Mouse (Mus musculus): ENCODE measurements around the gene Ctnnd1. TPM values are rescaled to one million over a fixed set of nuclear protein-coding genes. Genes with fewer than 3 reads are reported as not detected.

Gene Ctnnd1
- polyA plus RNA-seq, 1 experiment from 2014 or later = 35.7 TPM

GRCm38 (mm10) chr2:84582286-84582685 lies 68.3 kb downstream of the Ctnnd1 start:
- ATAC-seq (replicated peaks) = no peak
- 0 out of 2 replicates have a peak, but pooled peaks cover 5% of the 10 kb centered on the region for H3K36me3 ChIP-seq
- no peaks in the 10 kb centered on the region for H3K4me1 ChIP-seq
- no peak overlapping the region for H3K4me2 ChIP-seq (replicated peaks)
- H3K9me3 ChIP-seq = no peaks in the 10 kb centered on the region
- no peak overlapping the region for H3K9ac ChIP-seq (replicated peaks)
- no peaks in the 10 kb centered on the region for H3K27me3 ChIP-seq
- 89% methylated on average over 5 of the region's 5 CpGs for WGBS
- H3K4me3 ChIP-seq = no peak overlapping the region
- H3K27ac ChIP-seq (replicated peaks) = no peak overlapping the region

- WGBS = 94% methylated on average over 2 of the region's 3 CpGs
Observed at GRCm38 (mm10) chr2:84581208-84581607, 69.4 kb downstream of the Ctnnd1 start.

GRCm38 (mm10) chr2:84579311-84579710 lies 71.3 kb downstream of the Ctnnd1 start:
- ATAC-seq (replicated peaks) = no peak
- Histone ChIP-seq H3K4me2 (replicated peaks) (no peak overlapping the region), H3K27ac (replicated peaks) (no peak overlapping the region), H3K4me1 (no peaks in the 10 kb centered on the region), H3K4me3 (no peak overlapping the region), H3K36me3 (no peaks in the 10 kb centered on the region), H3K27me3 (no peaks in the 10 kb centered on the region), H3K9ac (replicated peaks) (no peak overlapping the region), H3K9me3 (no peaks in the 10 kb centered on the region)
- WGBS = 94% methylated on average over 2 of the region's 2 CpGs

More at GRCm38 (mm10) chr2:84581208-84581607, 69.4 kb downstream of the Ctnnd1 start:
- no peaks in the 10 kb centered on the region for H3K4me1 ChIP-seq
- no peaks in the 10 kb centered on the region for H3K27me3 ChIP-seq
- ATAC-seq (replicated peaks) = no peak
- H3K4me2 ChIP-seq (replicated peaks) = no peak overlapping the region
- no peak overlapping the region for H3K4me3 ChIP-seq
- H3K27ac ChIP-seq (replicated peaks) = no peak overlapping the region
- H3K9me3 ChIP-seq = no peaks in the 10 kb centered on the region
- 0 out of 2 replicates have a peak, but pooled peaks cover 5% of the 10 kb centered on the region for H3K36me3 ChIP-seq
- H3K9ac ChIP-seq (replicated peaks) = no peak overlapping the region

DNA sequence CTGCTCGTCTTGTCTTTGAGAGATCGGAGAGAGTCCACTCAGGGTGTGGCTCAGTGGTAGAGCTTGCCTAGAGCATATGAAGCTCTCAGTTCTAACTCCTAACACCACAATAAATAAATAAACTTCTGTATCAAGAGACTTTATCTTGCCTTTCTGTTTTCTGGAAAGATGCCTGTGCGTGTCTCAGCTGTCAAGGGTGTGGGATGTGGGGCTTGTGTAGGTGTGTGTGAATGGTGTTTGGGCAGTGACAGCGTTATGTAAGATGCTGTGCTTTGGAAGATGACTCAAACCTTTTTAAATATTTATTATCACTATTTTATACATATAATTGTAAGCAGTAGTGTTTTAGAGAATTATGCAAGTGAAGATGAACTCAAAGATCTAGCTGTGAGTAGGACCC lies 76.4 kb downstream of the Ctnnd1 start:
- WGBS = 97% methylated on average over 4 of the region's 4 CpGs
- no peak for ATAC-seq (replicated peaks)

GRCm38 (mm10) chr2:84556888-84557514 lies 93.6 kb downstream of the Ctnnd1 start:
- Histone ChIP-seq H3K9me3 (no peaks in the 10 kb centered on the region), H3K9ac (replicated peaks) (no peak overlapping the region), H3K36me3 (no peaks in the 10 kb centered on the region), H3K27me3 (no peaks in the 10 kb centered on the region), H3K4me2 (replicated peaks) (no peak overlapping the region), H3K4me3 (no peak overlapping the region), H3K4me1 (no peaks in the 10 kb centered on the region), H3K27ac (replicated peaks) (no peak overlapping the region)
- ATAC-seq (replicated peaks) = no peak
- WGBS = 59% methylated on average over 10 of the region's 10 CpGs

More for the DNA sequence above, 76.4 kb downstream of the Ctnnd1 start:
- Histone ChIP-seq H3K4me3 (no peak overlapping the region), H3K9me3 (no peaks in the 10 kb centered on the region), H3K4me1 (no peaks in the 10 kb centered on the region), H3K4me2 (replicated peaks) (no peak overlapping the region), H3K27ac (replicated peaks) (no peak overlapping the region), H3K36me3 (no peaks in the 10 kb centered on the region), H3K9ac (replicated peaks) (no peak overlapping the region), H3K27me3 (no peaks in the 10 kb centered on the region)

GRCm38 (mm10) chr2:84551390-84552100 lies 99.0 kb downstream of the Ctnnd1 start:
- no peaks in the 10 kb centered on the region for H3K27me3 ChIP-seq
- H3K4me2 ChIP-seq (replicated peaks) = no peak overlapping the region
- no peak overlapping the region for H3K4me3 ChIP-seq
- no peak for ATAC-seq (replicated peaks)
- H3K27ac ChIP-seq (replicated peaks) = no peak overlapping the region
- no peaks in the 10 kb centered on the region for H3K36me3 ChIP-seq
- no peak overlapping the region for H3K9ac ChIP-seq (replicated peaks)
- 74% methylated on average over 10 of the region's 10 CpGs for WGBS
- H3K9me3 ChIP-seq = no peaks in the 10 kb centered on the region
- no peaks in the 10 kb centered on the region for H3K4me1 ChIP-seq

Other genes with a start within 250 kb of the Ctnnd1 start
- 5.7 and 6.9 TPM in 2 replicates for gene Calcrl, start 225.4 kb downstream of the Ctnnd1 start, polyA plus RNA-seq (2015; fragmentation: Nextera tagmentation; extraction: Ambion mirVana)
- 9.7 and 10.7 TPM in 2 replicates for gene Tfpi, start 174.0 kb downstream of the Ctnnd1 start, polyA plus RNA-seq (2015; fragmentation: Nextera tagmentation; extraction: Ambion mirVana)
- gene Btbd18, start 8.3 kb upstream of the Ctnnd1 start, polyA plus RNA-seq (2015; fragmentation: Nextera tagmentation; extraction: Ambion mirVana) = 0.36 and 0.41 TPM in 2 replicates
- 251 and 270 TPM in 2 replicates for gene Selenoh, start 20.0 kb upstream of the Ctnnd1 start, polyA plus RNA-seq (2015; fragmentation: Nextera tagmentation; extraction: Ambion mirVana)
- gene Gm28635, start 27.3 kb upstream of the Ctnnd1 start, polyA plus RNA-seq (2015; fragmentation: Nextera tagmentation; extraction: Ambion mirVana) = not detected in 2 replicates
- gene Med19, start 27.6 kb upstream of the Ctnnd1 start, polyA plus RNA-seq (2015; fragmentation: Nextera tagmentation; extraction: Ambion mirVana) = 51.7 and 54.7 TPM in 2 replicates
- gene Tmx2, start 28.4 kb upstream of the Ctnnd1 start, polyA plus RNA-seq (2015; fragmentation: Nextera tagmentation; extraction: Ambion mirVana) = 198 and 209 TPM in 2 replicates
- 19.3 and 19.7 TPM in 2 replicates for gene Zdhhc5, start 64.4 kb upstream of the Ctnnd1 start, polyA plus RNA-seq (2015; fragmentation: Nextera tagmentation; extraction: Ambion mirVana)
- gene Clp1, start 76.6 kb upstream of the Ctnnd1 start, polyA plus RNA-seq (2015; fragmentation: Nextera tagmentation; extraction: Ambion mirVana) = 30.1 and 30.4 TPM in 2 replicates
- gene Ypel4, start 83.3 kb upstream of the Ctnnd1 start, polyA plus RNA-seq (2015; fragmentation: Nextera tagmentation; extraction: Ambion mirVana) = 20.7 and 21.2 TPM in 2 replicates
- gene Gm19426, start 92.9 kb upstream of the Ctnnd1 start, polyA plus RNA-seq (2015; fragmentation: Nextera tagmentation; extraction: Ambion mirVana) = 5.6 TPM in 2 replicates
- gene Serping1, start 124.7 kb upstream of the Ctnnd1 start, polyA plus RNA-seq (2015; fragmentation: Nextera tagmentation; extraction: Ambion mirVana) = 21.7 and 25.4 TPM in 2 replicates
- gene Ube2l6, start 148.1 kb upstream of the Ctnnd1 start, polyA plus RNA-seq (2015; fragmentation: Nextera tagmentation; extraction: Ambion mirVana) = 20.4 and 20.9 TPM in 2 replicates
- gene Smtnl1, start 171.9 kb upstream of the Ctnnd1 start, polyA plus RNA-seq (2015; fragmentation: Nextera tagmentation; extraction: Ambion mirVana) = 0.14 TPM in 1 of 2 replicates, not detected in the other
- 61.4 and 66.5 TPM in 2 replicates for gene Timm10, start 176.2 kb upstream of the Ctnnd1 start, polyA plus RNA-seq (2015; fragmentation: Nextera tagmentation; extraction: Ambion mirVana)
- 2.5 and 3.4 TPM in 2 replicates for gene Slc43a1, start 188.1 kb upstream of the Ctnnd1 start, polyA plus RNA-seq (2015; fragmentation: Nextera tagmentation; extraction: Ambion mirVana)
- 12.8 and 16.3 TPM in 2 replicates for gene Rtn4rl2, start 235.9 kb upstream of the Ctnnd1 start, polyA plus RNA-seq (2015; fragmentation: Nextera tagmentation; extraction: Ambion mirVana)